Mouse (Mus musculus) stomach, embryonic 16.5 days (tissue): ENCODE measurements at regions not wholly inside any gene's neighbourhood (a gene's known extent, or its start where the extent isn't known, plus 50 kb on each side); places are given as distances from the start of the nearest gene placed in this dataset.

Source experiments
- ATAC-seq: fragments of 200-750 bp; cut with Nextera tagmentation; 2 replicates; pipeline ENCODE4 v1.8.0; 2017; ENCODE audit warnings: moderate number of reproducible peaks, moderate TSS enrichment; ENCODE audit not compliant: insufficient read depth, low FRiP score
- H3K27ac ChIP-seq: fragments of 300-500 bp; sonication (generic); 2 replicates; pipeline ENCODE4 v1.5.1; 2014; ENCODE audit warnings: low read length
- H3K27me3 ChIP-seq: fragments of 300-500 bp; sonication (generic); 2 replicates; pipeline ENCODE4 v1.6.1; 2014; ENCODE audit warnings: low read length, control low read depth, mixed read lengths; ENCODE audit not compliant: control insufficient read depth, insufficient read depth
- H3K36me3 ChIP-seq: fragments of 300-500 bp; sonication (generic); 2 replicates; pipeline ENCODE4 v1.6.1; 2014; ENCODE audit warnings: low read length; ENCODE audit not compliant: control insufficient read depth, insufficient read depth
- H3K4me1 ChIP-seq: fragments of 300-500 bp; sonication (generic); 2 replicates; pipeline ENCODE4 v1.6.1; 2014; ENCODE audit warnings: low read length, control low read depth, mixed read lengths; ENCODE audit not compliant: control insufficient read depth, insufficient read depth
- H3K4me2 ChIP-seq: fragments of 300-500 bp; sonication (generic); 2 replicates; pipeline ENCODE4 v1.6.1; 2014; ENCODE audit warnings: low read depth, low read length, mixed read lengths
- H3K4me3 ChIP-seq: fragments of 300-500 bp; sonication (generic); replicated peaks from 2 replicates; pipeline ENCODE4 v1.5.1; 2014; ENCODE audit warnings: mild to moderate bottlenecking, low read length
- H3K9ac ChIP-seq: fragments of 300-500 bp; sonication (generic); 2 replicates; pipeline ENCODE4 v1.6.1; 2014; ENCODE audit warnings: low read length
- H3K9me3 ChIP-seq: fragments of 300-500 bp; sonication (generic); replicated peaks from 2 replicates; pipeline ENCODE4 v1.6.1; 2016; ENCODE audit warnings: low read length, control low read depth; ENCODE audit not compliant: control insufficient read depth
- WGBS: fragments of 180-500 bp; shearing (Covaris S2); extraction: QIAGEN DNeasy Blood & Tissue Kit; methylation state at CpG from one replicate; pipeline ENCODE4 v1.1.7; 2014; 5-methylcytosine and 5-hydroxymethylcytosine counted together

- Histone ChIP-seq H3K4me2 (no peak overlapping the region), H3K27ac (no peak overlapping the region), H3K36me3 (no peaks in the 10 kb centered on the region), H3K9ac (no peak overlapping the region), H3K4me1 (peaks cover 16% of the 10 kb centered on the region), H3K4me3 (no peak overlapping the region), H3K27me3 (no peaks in the 10 kb centered on the region), H3K9me3 (no peaks in the 10 kb centered on the region)
- ATAC-seq: no peak
- WGBS: 41% methylated on average over 10 of the region's 10 CpGs
Observed at GRCm38 (mm10) chr5:148709111-148709771, 156.7 kb upstream of the Ubl3 start.

GRCm38 (mm10) chr5:148708014-148708741, 155.6 kb upstream of the Ubl3 start:
- no peak overlapping the region for H3K4me3 ChIP-seq
- ATAC-seq: peak; percentile 56; the same call in 1 of the 2 replicates
- H3K27me3 ChIP-seq: no peaks in the 10 kb centered on the region
- H3K9ac ChIP-seq: no peak overlapping the region
- H3K4me1 ChIP-seq: peaks cover 16% of the 10 kb centered on the region
- no peak overlapping the region for H3K4me2 ChIP-seq
- WGBS: 29% methylated on average over 11 of the region's 11 CpGs
- peak overlapping the region; percentile 32; the same call in 1 of the 2 replicates for H3K27ac ChIP-seq
- H3K36me3 ChIP-seq: no peaks in the 10 kb centered on the region
- H3K9me3 ChIP-seq: no peaks in the 10 kb centered on the region

GRCm38 (mm10) chr5:148707335-148707734, 154.7 kb upstream of the Ubl3 start:
- Histone ChIP-seq H3K27me3 (no peaks in the 10 kb centered on the region), H3K4me2 (no peak overlapping the region), H3K36me3 (no peaks in the 10 kb centered on the region), H3K4me1 (peaks cover 16% of the 10 kb centered on the region), H3K9ac (no peak overlapping the region), H3K27ac (0 out of 2 replicates have a peak overlapping the region, but pooled peaks have one; percentile 32), H3K4me3 (no peak overlapping the region), H3K9me3 (no peaks in the 10 kb centered on the region)
- ATAC-seq: no peak
- WGBS: 78% methylated on average over 12 of the region's 12 CpGs

- H3K4me2 ChIP-seq: no peak overlapping the region
- no peak overlapping the region for H3K4me3 ChIP-seq
- no peak overlapping the region for H3K9ac ChIP-seq
- no peaks in the 10 kb centered on the region for H3K9me3 ChIP-seq
- H3K4me1 ChIP-seq: peaks cover 16% of the 10 kb centered on the region
- ATAC-seq: no peak
- no peaks in the 10 kb centered on the region for H3K36me3 ChIP-seq
- 58% methylated on average over 16 of the region's 16 CpGs for WGBS
- H3K27ac ChIP-seq: no peak overlapping the region
- no peaks in the 10 kb centered on the region for H3K27me3 ChIP-seq
Observed at GRCm38 (mm10) chr5:148706323-148707120, 153.9 kb upstream of the Ubl3 start.

GRCm38 (mm10) chr5:148704769-148705168, 152.2 kb upstream of the Ubl3 start:
- Histone ChIP-seq H3K27ac (no peak overlapping the region), H3K4me2 (no peak overlapping the region), H3K4me3 (no peak overlapping the region), H3K27me3 (no peaks in the 10 kb centered on the region), H3K36me3 (no peaks in the 10 kb centered on the region), H3K9ac (no peak overlapping the region), H3K9me3 (no peaks in the 10 kb centered on the region), H3K4me1 (peaks cover 16% of the 10 kb centered on the region)
- no peak for ATAC-seq
- 56% methylated on average over 5 of the region's 5 CpGs for WGBS

GRCm38 (mm10) chr5:148701859-148702258, 149.3 kb upstream of the Ubl3 start:
- no peaks in the 10 kb centered on the region for H3K36me3 ChIP-seq
- no peak overlapping the region for H3K4me2 ChIP-seq
- H3K4me3 ChIP-seq: no peak overlapping the region
- no peak overlapping the region for H3K9ac ChIP-seq
- 48% methylated on average over 8 of the region's 8 CpGs for WGBS
- H3K27me3 ChIP-seq: no peaks in the 10 kb centered on the region
- peak; percentile 17; the same call in 1 of the 2 replicates for ATAC-seq
- H3K27ac ChIP-seq: no peak overlapping the region
- no peaks in the 10 kb centered on the region for H3K9me3 ChIP-seq
- peaks cover 7% of the 10 kb centered on the region for H3K4me1 ChIP-seq

GRCm38 (mm10) chr5:148701001-148701400, 148.4 kb upstream of the Ubl3 start:
- H3K27me3 ChIP-seq: no peaks in the 10 kb centered on the region
- no peak overlapping the region for H3K27ac ChIP-seq
- no peak overlapping the region for H3K4me2 ChIP-seq
- WGBS: 70% methylated on average over 7 of the region's 7 CpGs
- no peak for ATAC-seq
- no peak overlapping the region for H3K4me3 ChIP-seq
- H3K9ac ChIP-seq: no peak overlapping the region
- H3K4me1 ChIP-seq: peaks cover 7% of the 10 kb centered on the region
- no peaks in the 10 kb centered on the region for H3K36me3 ChIP-seq
- no peaks in the 10 kb centered on the region for H3K9me3 ChIP-seq

GRCm38 (mm10) chr5:148700240-148700639, 147.7 kb upstream of the Ubl3 start:
- no peak overlapping the region for H3K4me2 ChIP-seq
- ATAC-seq: no peak
- peaks cover 7% of the 10 kb centered on the region for H3K4me1 ChIP-seq
- no peak overlapping the region for H3K9ac ChIP-seq
- no peaks in the 10 kb centered on the region for H3K27me3 ChIP-seq
- WGBS: 69% methylated on average over 5 of the region's 5 CpGs
- no peaks in the 10 kb centered on the region; the same call in 1 of the 2 replicates for H3K9me3 ChIP-seq
- H3K4me3 ChIP-seq: no peak overlapping the region
- no peaks in the 10 kb centered on the region for H3K36me3 ChIP-seq
- H3K27ac ChIP-seq: no peak overlapping the region
